Mouse (Mus musculus): Measurements from ENCODE around the gene Ube2t. TPM values are rescaled to one million over a fixed set of nuclear protein-coding genes. Genes with fewer than 3 reads are reported as not detected.
A peak's percentile ranks its signal among the peaks of the same experiment; 100 is the strongest.

Ube2t gene
- polyA plus RNA-seq, 1 experiment from 2014 or later = 40.6 TPM

DNA sequence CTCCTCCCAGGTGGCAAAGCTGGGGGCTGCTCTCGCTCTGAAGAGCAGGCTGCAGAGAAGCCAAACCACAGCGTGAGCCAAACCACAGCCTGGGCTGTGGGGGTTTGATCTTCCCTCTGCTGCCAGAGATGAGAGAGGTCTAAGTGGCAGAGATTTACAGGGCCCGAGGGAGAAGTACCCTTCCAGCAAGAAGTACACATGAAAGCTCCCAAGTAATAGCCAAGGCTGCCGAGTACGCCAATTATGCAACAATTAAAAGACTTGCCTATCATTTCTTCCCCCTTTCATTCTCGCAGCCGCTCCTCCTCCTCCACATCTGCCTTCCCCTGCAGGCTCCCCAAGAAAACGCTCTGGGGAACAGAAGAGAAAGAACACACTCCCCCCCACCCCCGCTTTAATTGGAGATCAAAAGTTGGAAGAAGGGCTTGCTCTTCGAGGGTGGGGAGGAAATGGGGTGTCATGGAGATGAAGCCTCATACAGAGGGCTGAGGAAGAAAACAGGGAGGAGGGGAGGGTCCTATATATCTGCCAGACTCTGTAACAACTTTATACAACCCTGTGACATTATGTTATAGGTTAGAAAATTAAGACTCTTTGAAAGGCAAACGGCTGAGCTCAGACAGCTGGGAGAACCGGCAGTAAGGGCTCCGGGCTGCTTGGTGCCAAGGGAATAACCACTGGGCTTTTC lies 56.9 kb downstream of the Ube2t start:
- WGBS = 5% methylated on average over 13 of the region's 13 CpGs
- Histone ChIP-seq H3K27me3 (ENCODE audit: control insufficient read depth, insufficient read depth, low read length) (peaks cover 26% of the 10 kb centered on the region), H3K4me1 (ENCODE audit: control insufficient read depth, insufficient read depth, low read length) (peaks cover 36% of the 10 kb centered on the region), H3K4me2 (replicated peaks; ENCODE audit: low read depth, low read length) (peak overlapping the region; percentile 10; the same call in 1 of the 2 replicates), H3K36me3 (ENCODE audit: control insufficient read depth, insufficient read depth, low read length) (no peaks in the 10 kb centered on the region), H3K4me3 (ENCODE audit: low read length) (no peak overlapping the region), H3K9ac (ENCODE audit: low read depth, low read length) (no peak overlapping the region), H3K9me3 (ENCODE audit: control insufficient read depth, low read length) (no peaks in the 10 kb centered on the region), H3K27ac (ENCODE audit: low read depth, low read length) (no peak overlapping the region)
- ATAC-seq (ENCODE audit: low FRiP score, low TSS enrichment) = peak; percentile 32; the same call in 1 of the 2 replicates

DNA sequence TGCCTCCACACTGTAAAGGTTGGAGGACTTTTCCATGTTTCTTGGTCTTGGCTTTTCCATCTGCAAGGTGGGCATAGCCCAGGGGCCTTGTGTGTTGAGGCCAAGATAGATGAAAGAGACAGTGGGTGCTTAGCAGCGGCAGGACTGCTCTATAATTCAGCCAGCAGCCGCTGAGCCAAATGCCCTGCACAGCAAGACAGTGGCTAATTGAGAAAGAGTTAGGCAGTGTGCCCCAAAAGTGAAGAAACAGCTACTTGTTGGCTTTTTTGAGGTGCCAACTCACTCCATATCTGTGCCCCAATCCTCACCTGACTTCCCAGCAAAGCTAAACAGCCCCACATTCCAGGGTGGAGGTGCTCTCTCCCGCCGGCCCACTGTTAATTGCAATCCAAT lies 57.4 kb downstream of the Ube2t start:
- no peak overlapping the region for H3K4me2 ChIP-seq (replicated peaks; ENCODE audit: low read depth, low read length)
- ATAC-seq (ENCODE audit: low FRiP score, low TSS enrichment) = no peak
- H3K27ac ChIP-seq (ENCODE audit: low read depth, low read length) = no peak overlapping the region
- H3K4me3 ChIP-seq (ENCODE audit: low read length) = no peak overlapping the region
- no peak overlapping the region for H3K9ac ChIP-seq (ENCODE audit: low read depth, low read length)
- 53% methylated on average over 4 of the region's 4 CpGs for WGBS
- no peaks in the 10 kb centered on the region for H3K9me3 ChIP-seq (ENCODE audit: control insufficient read depth, low read length)
- H3K36me3 ChIP-seq (ENCODE audit: control insufficient read depth, insufficient read depth, low read length) = no peaks in the 10 kb centered on the region
- peaks cover 36% of the 10 kb centered on the region for H3K4me1 ChIP-seq (ENCODE audit: control insufficient read depth, insufficient read depth, low read length)
- H3K27me3 ChIP-seq (ENCODE audit: control insufficient read depth, insufficient read depth, low read length) = peaks cover 26% of the 10 kb centered on the region

DNA sequence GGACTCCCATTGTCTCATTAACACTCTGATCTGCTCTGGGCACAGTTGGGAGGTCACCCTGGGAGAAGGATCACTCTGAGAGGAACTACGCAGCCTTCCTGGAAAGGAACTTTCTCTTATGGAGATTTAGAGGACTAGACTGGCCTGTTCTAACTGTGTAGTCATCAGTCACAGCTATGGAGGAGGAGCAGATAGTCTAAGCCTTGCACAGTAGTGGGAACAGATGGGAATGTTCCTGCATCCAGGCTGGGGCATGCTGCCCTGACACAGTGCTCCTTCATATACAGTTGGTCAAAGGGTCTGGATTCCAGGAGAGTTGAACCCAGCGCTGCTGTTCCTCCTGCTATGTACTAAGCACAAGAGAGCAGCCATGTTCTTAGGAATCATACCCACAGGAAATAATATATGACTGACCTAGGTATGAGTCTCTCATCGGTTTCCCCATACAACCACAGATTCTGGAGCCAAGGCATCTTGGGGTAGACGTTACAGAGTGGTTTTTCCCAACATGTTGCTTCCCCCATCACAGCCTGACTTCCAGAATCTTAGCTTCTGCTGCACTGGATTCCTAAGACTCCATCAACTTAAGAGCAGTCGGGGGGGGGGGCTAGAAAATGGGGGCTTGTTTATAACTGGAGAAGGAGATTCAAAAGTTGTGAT lies 58.0 kb downstream of the Ube2t start:
- Histone ChIP-seq H3K27ac (ENCODE audit: low read depth, low read length) (peak overlapping the region; percentile 19; the same call in 1 of the 2 replicates), H3K4me2 (replicated peaks; ENCODE audit: low read depth, low read length) (no peak overlapping the region), H3K27me3 (ENCODE audit: control insufficient read depth, insufficient read depth, low read length) (peaks cover 26% of the 10 kb centered on the region)

DNA sequence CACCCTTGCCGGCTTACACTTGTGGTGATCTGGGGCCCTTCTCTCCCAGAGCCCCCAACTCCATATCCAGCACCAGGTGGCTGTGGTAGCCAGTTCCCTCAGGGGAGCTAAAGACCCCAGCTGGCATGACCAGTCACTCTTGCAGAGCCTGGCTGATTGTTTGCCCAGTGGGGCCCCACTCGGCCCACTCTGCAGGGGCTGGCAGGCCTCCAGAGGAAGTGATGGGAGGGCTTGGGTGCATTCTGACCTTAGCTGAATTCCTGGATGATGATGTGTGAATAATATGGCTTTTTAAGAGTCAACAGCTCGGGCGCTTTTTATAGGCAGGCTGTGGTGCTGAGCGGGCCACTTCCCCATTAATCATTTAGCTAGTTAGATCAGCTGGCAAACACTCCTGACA lies 58.6 kb downstream of the Ube2t start:
- Histone ChIP-seq H3K27me3 (ENCODE audit: control insufficient read depth, insufficient read depth, low read length) (peaks cover 26% of the 10 kb centered on the region), H3K9ac (ENCODE audit: low read depth, low read length) (no peak overlapping the region), H3K36me3 (ENCODE audit: control insufficient read depth, insufficient read depth, low read length) (no peaks in the 10 kb centered on the region), H3K4me3 (ENCODE audit: low read length) (no peak overlapping the region), H3K9me3 (ENCODE audit: control insufficient read depth, low read length) (no peaks in the 10 kb centered on the region), H3K4me2 (replicated peaks; ENCODE audit: low read depth, low read length) (peak overlapping the region; percentile 15; the same call in 1 of the 2 replicates), H3K4me1 (ENCODE audit: control insufficient read depth, insufficient read depth, low read length) (peaks cover 33% of the 10 kb centered on the region), H3K27ac (ENCODE audit: low read depth, low read length) (peak overlapping the region; percentile 19; the same call in 1 of the 2 replicates)
- ATAC-seq (ENCODE audit: low FRiP score, low TSS enrichment) = peak; percentile 24; the same call in 1 of the 2 replicates
- WGBS = 12% methylated on average over 5 of the region's 5 CpGs

More for the DNA sequence above, 58.0 kb downstream of the Ube2t start:
- Histone ChIP-seq H3K4me3 (ENCODE audit: low read length) (no peak overlapping the region), H3K4me1 (ENCODE audit: control insufficient read depth, insufficient read depth, low read length) (peaks cover 33% of the 10 kb centered on the region), H3K36me3 (ENCODE audit: control insufficient read depth, insufficient read depth, low read length) (no peaks in the 10 kb centered on the region), H3K9me3 (ENCODE audit: control insufficient read depth, low read length) (no peaks in the 10 kb centered on the region), H3K9ac (ENCODE audit: low read depth, low read length) (no peak overlapping the region)
- ATAC-seq (ENCODE audit: low FRiP score, low TSS enrichment) = peak; percentile 48; the same call in 1 of the 2 replicates
- 66% methylated on average over 5 of the region's 5 CpGs for WGBS

DNA sequence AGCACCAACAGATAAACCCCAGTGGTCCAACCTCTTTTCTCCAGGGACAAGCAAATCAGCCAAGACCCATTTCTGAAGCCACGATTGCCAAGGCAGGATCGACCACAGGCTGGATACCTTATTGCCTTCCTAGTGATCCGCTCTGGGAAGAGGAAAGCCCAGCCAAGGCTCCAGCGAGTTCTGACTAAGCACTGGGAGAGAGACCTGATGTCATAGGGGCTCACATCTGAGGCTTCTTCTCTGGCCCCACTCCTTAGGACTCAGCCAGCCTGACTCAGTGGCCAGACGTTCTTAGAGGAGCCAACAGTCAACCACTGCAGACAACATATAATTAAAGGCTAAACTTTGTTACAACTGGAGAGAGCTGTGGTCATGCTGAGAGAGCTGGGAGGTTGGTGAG lies 59.6 kb downstream of the Ube2t start:
- H3K9ac ChIP-seq (ENCODE audit: low read depth, low read length) = no peak overlapping the region
- 81% methylated on average over 5 of the region's 5 CpGs for WGBS
- H3K4me2 ChIP-seq (replicated peaks; ENCODE audit: low read depth, low read length) = no peak overlapping the region
- no peak overlapping the region for H3K27ac ChIP-seq (ENCODE audit: low read depth, low read length)
- peaks cover 26% of the 10 kb centered on the region for H3K27me3 ChIP-seq (ENCODE audit: control insufficient read depth, insufficient read depth, low read length)
- H3K4me3 ChIP-seq (ENCODE audit: low read length) = no peak overlapping the region
- no peak for ATAC-seq (ENCODE audit: low FRiP score, low TSS enrichment)
- H3K36me3 ChIP-seq (ENCODE audit: control insufficient read depth, insufficient read depth, low read length) = no peaks in the 10 kb centered on the region
- H3K9me3 ChIP-seq (ENCODE audit: control insufficient read depth, low read length) = no peaks in the 10 kb centered on the region
- H3K4me1 ChIP-seq (ENCODE audit: control insufficient read depth, insufficient read depth, low read length) = peaks cover 32% of the 10 kb centered on the region

DNA sequence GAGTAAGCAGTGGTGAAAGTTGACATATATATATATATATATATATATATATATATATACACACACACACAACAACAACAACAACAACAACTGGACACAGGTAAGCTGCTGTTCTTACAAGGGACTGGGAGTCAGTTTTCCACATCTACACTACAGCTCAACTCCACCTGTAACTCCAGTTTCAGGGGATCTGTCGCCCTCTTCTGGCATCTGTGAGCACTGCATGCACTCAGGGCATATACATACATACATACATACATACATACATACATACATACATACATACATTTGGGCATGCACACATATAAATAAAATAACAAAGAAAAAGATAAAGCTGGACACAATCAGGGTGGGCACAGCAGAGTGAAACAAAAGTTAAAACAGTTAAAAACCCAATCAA lies 61.2 kb downstream of the Ube2t start:
- ATAC-seq (ENCODE audit: low FRiP score, low TSS enrichment) = no peak
- Histone ChIP-seq H3K9ac (ENCODE audit: low read depth, low read length) (no peak overlapping the region), H3K27ac (ENCODE audit: low read depth, low read length) (no peak overlapping the region), H3K9me3 (ENCODE audit: control insufficient read depth, low read length) (no peaks in the 10 kb centered on the region; the same call in 1 of the 2 replicates), H3K36me3 (ENCODE audit: control insufficient read depth, insufficient read depth, low read length) (no peaks in the 10 kb centered on the region), H3K4me2 (replicated peaks; ENCODE audit: low read depth, low read length) (no peak overlapping the region), H3K4me3 (ENCODE audit: low read length) (no peak overlapping the region), H3K27me3 (ENCODE audit: control insufficient read depth, insufficient read depth, low read length) (peaks cover 15% of the 10 kb centered on the region), H3K4me1 (ENCODE audit: control insufficient read depth, insufficient read depth, low read length) (peaks cover 29% of the 10 kb centered on the region)
- WGBS = 74% methylated on average over 1 of the region's 1 CpGs

Other genes starting within 250 kb of the Ube2t start
- gene Ppp1r12b, start 6.6 kb upstream of the Ube2t start, polyA plus RNA-seq (2014; fragmentation: Nextera tagmentation; extraction: Ambion mirVana) = 4.8 and 7.6 TPM in 2 replicates
- 0.66 and 0.81 TPM in 2 replicates for gene Lgr6, start 142.7 kb downstream of the Ube2t start, polyA plus RNA-seq (2014; fragmentation: Nextera tagmentation; extraction: Ambion mirVana)
- gene Ptpn7, start 170.1 kb downstream of the Ube2t start, polyA plus RNA-seq (2014; fragmentation: Nextera tagmentation; extraction: Ambion mirVana) = 0.66 and 0.83 TPM in 2 replicates
- 32.0 and 44.5 TPM in 2 replicates for gene Arl8a, start 184.3 kb downstream of the Ube2t start, polyA plus RNA-seq (2014; fragmentation: Nextera tagmentation; extraction: Ambion mirVana)
- gene Gpr37l1, start 205.1 kb downstream of the Ube2t start, polyA plus RNA-seq (2014; fragmentation: Nextera tagmentation; extraction: Ambion mirVana) = not detected in 2 replicates